Mouse (Mus musculus): ENCODE measurements at regions not wholly inside any gene's neighbourhood (a gene's known extent, or its start where the extent isn't known, plus 50 kb on each side); places are given as distances from the start of the nearest gene placed in this dataset.

DNA sequence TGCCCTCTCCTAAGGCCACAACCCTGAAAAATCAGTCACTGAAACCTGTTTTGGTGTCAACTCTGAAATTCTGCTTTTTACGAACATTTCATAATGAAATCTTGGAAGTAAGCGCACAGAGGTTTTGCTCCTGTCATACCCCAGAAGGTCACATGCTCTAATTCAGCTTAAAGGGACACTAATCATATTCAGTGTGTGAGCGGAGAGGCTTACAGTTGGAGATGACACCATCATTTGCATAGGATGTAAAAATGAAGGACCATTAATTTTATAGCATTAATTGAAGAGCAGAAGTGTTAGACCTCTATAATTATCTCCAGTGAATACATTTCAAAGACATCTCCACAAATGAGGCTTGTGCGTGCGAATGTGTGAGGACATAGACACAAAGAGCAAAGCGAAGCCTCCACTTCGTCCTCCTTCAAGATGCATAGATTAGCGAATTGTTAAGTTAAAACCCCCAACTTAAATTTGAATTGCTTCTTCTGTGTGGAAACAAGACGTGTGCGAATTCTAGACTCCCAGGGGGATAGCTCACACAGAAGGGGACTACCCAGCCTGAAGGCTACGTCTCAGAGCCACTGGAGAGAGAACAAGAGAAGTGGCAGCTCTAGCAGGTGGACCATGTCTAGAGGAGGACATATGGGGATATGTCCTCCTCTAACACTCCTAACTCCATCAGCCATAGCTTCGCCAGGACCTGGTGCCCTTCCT is 479.0 kb upstream of the Kif2a start:
- ATAC-seq (ENCODE audit: low read depth): peak; percentile 58; the same call in 1 of the 2 replicates
- no peaks in the 10 kb centered on the region for H3K9me3 ChIP-seq (ENCODE audit: control insufficient read depth, low read length)
- H3K4me2 ChIP-seq (ENCODE audit: low read depth, low read length): no peak overlapping the region
- no peaks in the 10 kb centered on the region for H3K27me3 ChIP-seq (ENCODE audit: control insufficient read depth, insufficient read depth, low read length)
- H3K9ac ChIP-seq (replicated peaks; ENCODE audit: low read depth, low read length): no peak overlapping the region
- 58% methylated on average over 12 of the region's 12 CpGs for WGBS
- no peak overlapping the region for H3K4me3 ChIP-seq (ENCODE audit: low read depth, low read length)
- H3K36me3 ChIP-seq (ENCODE audit: control insufficient read depth, insufficient read depth, low read length): no peaks in the 10 kb centered on the region
- H3K27ac ChIP-seq (ENCODE audit: low read depth, low read length): peak overlapping the region; percentile 39; the same call in 1 of the 2 replicates
- H3K4me1 ChIP-seq (ENCODE audit: control insufficient read depth, insufficient read depth, low read length): peaks cover 8% of the 10 kb centered on the region

DNA sequence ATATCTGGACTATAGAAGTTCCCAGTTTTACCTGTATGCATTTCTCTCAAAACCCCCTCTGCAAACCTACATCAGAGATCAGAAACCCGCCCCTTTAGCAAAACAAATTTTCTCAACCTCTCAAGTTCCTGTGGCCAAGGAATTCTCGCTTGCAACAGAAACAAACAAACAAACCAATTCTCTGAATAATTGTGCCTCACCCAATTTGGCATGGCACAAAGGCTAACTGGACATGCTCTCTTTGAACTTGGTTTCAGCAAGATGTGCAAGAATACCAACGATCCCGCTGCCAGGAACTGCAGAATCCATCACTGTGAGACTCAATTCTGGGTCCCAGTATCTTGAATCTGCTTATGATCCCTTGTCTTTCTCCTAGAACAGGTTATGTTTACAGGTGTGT is 477.4 kb upstream of the Kif2a start:
- no peak for ATAC-seq (ENCODE audit: low read depth)
- Histone ChIP-seq H3K4me3 (ENCODE audit: low read depth, low read length) (no peak overlapping the region), H3K9ac (replicated peaks; ENCODE audit: low read depth, low read length) (no peak overlapping the region), H3K36me3 (ENCODE audit: control insufficient read depth, insufficient read depth, low read length) (no peaks in the 10 kb centered on the region), H3K27me3 (ENCODE audit: control insufficient read depth, insufficient read depth, low read length) (no peaks in the 10 kb centered on the region), H3K27ac (ENCODE audit: low read depth, low read length) (no peak overlapping the region), H3K9me3 (ENCODE audit: control insufficient read depth, low read length) (no peaks in the 10 kb centered on the region), H3K4me1 (ENCODE audit: control insufficient read depth, insufficient read depth, low read length) (peaks cover 8% of the 10 kb centered on the region), H3K4me2 (ENCODE audit: low read depth, low read length) (no peak overlapping the region)
- WGBS: 83% methylated on average over 4 of the region's 4 CpGs

DNA sequence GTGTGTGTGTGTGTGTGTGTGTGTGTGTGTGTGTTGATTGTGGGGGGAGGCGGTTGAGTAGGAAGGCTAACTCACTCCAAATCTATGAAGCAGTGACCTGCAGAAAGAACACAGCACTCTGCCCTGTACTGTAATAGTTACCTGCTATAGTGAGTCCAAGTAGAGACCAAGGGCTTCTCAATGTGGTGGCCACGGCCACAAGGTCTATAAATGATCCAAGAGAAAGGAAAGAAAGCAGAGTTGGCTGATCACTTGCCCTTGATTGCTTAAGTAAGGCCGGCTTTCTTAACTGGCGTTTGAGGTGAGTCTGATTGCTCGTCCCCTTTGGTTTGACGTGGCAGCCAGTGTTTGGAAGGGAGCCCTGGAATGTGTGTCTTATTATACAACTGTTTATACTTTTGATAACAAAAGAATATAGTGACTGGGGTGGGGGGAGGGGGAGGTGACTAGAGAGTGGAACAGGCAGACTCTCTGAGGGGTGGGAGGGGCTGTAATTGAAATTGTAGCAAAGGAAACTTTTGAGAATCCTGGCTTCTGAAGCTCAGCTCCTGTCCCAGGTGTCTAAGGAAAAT is 473.3 kb upstream of the Kif2a start:
- no peak for ATAC-seq (ENCODE audit: low read depth)
- H3K27ac ChIP-seq (ENCODE audit: low read depth, low read length): no peak overlapping the region
- 61% methylated on average over 6 of the region's 6 CpGs for WGBS

DNA sequence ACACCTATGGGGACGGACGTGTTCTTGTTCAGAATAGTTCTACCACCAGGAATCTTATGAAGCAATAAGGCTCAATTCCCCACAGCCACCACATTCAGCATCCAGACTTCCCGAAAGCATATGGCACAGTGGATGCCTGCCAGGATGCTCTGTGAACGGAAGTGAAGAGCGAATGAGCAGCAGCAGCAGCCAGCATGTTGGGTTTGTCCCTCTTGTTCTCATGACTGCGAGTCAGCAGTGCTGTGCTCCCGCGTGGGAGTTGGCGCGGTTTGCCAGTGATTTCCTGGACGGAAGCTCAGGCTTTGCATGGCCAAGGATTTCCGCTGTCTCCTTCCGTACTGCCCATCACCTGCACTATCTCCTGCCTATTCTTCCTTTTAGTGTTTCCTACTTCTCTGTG is 471.8 kb upstream of the Kif2a start:
- H3K4me3 ChIP-seq (ENCODE audit: low read depth, low read length): no peak overlapping the region
- 77% methylated on average over 13 of the region's 13 CpGs for WGBS
- no peaks in the 10 kb centered on the region for H3K9me3 ChIP-seq (ENCODE audit: control insufficient read depth, low read length)
- H3K36me3 ChIP-seq (ENCODE audit: control insufficient read depth, insufficient read depth, low read length): no peaks in the 10 kb centered on the region
- no peaks in the 10 kb centered on the region for H3K4me1 ChIP-seq (ENCODE audit: control insufficient read depth, insufficient read depth, low read length)
- 0 out of 2 replicates have a peak, but pooled peaks have one; percentile 54 for ATAC-seq (ENCODE audit: low read depth)
- H3K4me2 ChIP-seq (ENCODE audit: low read depth, low read length): no peak overlapping the region
- H3K27ac ChIP-seq (ENCODE audit: low read depth, low read length): no peak overlapping the region
- H3K27me3 ChIP-seq (ENCODE audit: control insufficient read depth, insufficient read depth, low read length): no peaks in the 10 kb centered on the region
- H3K9ac ChIP-seq (replicated peaks; ENCODE audit: low read depth, low read length): no peak overlapping the region

More for the DNA sequence above, 473.3 kb upstream of the Kif2a start:
- H3K27me3 ChIP-seq (ENCODE audit: control insufficient read depth, insufficient read depth, low read length): no peaks in the 10 kb centered on the region
- no peaks in the 10 kb centered on the region for H3K36me3 ChIP-seq (ENCODE audit: control insufficient read depth, insufficient read depth, low read length)
- no peak overlapping the region for H3K9ac ChIP-seq (replicated peaks; ENCODE audit: low read depth, low read length)
- no peaks in the 10 kb centered on the region for H3K4me1 ChIP-seq (ENCODE audit: control insufficient read depth, insufficient read depth, low read length)
- H3K4me2 ChIP-seq (ENCODE audit: low read depth, low read length): no peak overlapping the region
- H3K9me3 ChIP-seq (ENCODE audit: control insufficient read depth, low read length): no peaks in the 10 kb centered on the region
- H3K4me3 ChIP-seq (ENCODE audit: low read depth, low read length): no peak overlapping the region

DNA sequence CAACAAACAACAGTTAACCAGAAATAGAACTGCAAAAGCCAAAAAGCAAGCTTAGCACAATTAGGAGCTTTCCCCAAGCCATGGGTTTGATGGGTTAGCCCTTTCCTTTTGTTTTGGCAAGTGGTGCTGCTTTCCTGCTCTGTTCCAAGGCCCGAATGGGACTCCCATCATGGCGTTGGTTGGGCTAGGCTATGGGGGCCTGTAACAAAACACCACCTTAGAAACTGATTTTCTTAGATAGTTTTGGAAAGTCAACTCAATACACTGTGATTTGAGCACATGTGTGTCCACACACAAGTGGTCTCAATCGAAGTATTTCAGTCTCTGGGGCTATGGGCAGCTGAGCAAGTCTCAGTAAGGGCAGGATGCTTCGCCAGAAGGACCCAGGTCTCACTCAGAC is 470.5 kb upstream of the Kif2a start:
- no peaks in the 10 kb centered on the region for H3K9me3 ChIP-seq (ENCODE audit: control insufficient read depth, low read length)
- no peaks in the 10 kb centered on the region for H3K36me3 ChIP-seq (ENCODE audit: control insufficient read depth, insufficient read depth, low read length)
- H3K9ac ChIP-seq (replicated peaks; ENCODE audit: low read depth, low read length): no peak overlapping the region
- H3K27me3 ChIP-seq (ENCODE audit: control insufficient read depth, insufficient read depth, low read length): no peaks in the 10 kb centered on the region
- ATAC-seq (ENCODE audit: low read depth): no peak
- no peaks in the 10 kb centered on the region for H3K4me1 ChIP-seq (ENCODE audit: control insufficient read depth, insufficient read depth, low read length)
- no peak overlapping the region for H3K4me2 ChIP-seq (ENCODE audit: low read depth, low read length)
- 93% methylated on average over 4 of the region's 4 CpGs for WGBS
- no peak overlapping the region for H3K27ac ChIP-seq (ENCODE audit: low read depth, low read length)
- H3K4me3 ChIP-seq (ENCODE audit: low read depth, low read length): no peak overlapping the region

DNA sequence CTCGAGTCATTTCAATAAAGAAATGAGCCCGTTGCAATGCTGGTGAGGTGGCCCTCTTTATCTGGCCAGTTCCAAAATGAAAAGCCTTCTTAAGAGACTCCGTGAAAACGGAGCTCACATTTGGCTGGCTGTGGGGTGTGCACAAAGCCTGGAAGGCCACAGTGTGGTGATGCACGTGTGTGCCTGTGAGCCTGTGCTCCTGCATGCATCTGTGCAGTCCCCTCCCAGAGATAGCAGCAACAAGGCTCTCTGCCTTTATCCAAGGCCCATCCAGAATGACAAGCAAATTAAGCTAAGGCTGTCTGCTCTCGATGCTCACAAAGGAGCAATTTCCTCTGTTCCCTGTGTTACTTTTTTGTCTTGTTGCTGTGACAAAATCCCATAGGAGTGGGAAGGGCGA is 469.5 kb upstream of the Kif2a start:
- Histone ChIP-seq H3K4me1 (ENCODE audit: control insufficient read depth, insufficient read depth, low read length) (no peaks in the 10 kb centered on the region), H3K9ac (replicated peaks; ENCODE audit: low read depth, low read length) (no peak overlapping the region), H3K36me3 (ENCODE audit: control insufficient read depth, insufficient read depth, low read length) (no peaks in the 10 kb centered on the region), H3K27ac (ENCODE audit: low read depth, low read length) (no peak overlapping the region), H3K4me2 (ENCODE audit: low read depth, low read length) (no peak overlapping the region), H3K4me3 (ENCODE audit: low read depth, low read length) (no peak overlapping the region), H3K9me3 (ENCODE audit: control insufficient read depth, low read length) (no peaks in the 10 kb centered on the region), H3K27me3 (ENCODE audit: control insufficient read depth, insufficient read depth, low read length) (no peaks in the 10 kb centered on the region)
- WGBS: 42% methylated on average over 7 of the region's 7 CpGs
- ATAC-seq (ENCODE audit: low read depth): no peak

DNA sequence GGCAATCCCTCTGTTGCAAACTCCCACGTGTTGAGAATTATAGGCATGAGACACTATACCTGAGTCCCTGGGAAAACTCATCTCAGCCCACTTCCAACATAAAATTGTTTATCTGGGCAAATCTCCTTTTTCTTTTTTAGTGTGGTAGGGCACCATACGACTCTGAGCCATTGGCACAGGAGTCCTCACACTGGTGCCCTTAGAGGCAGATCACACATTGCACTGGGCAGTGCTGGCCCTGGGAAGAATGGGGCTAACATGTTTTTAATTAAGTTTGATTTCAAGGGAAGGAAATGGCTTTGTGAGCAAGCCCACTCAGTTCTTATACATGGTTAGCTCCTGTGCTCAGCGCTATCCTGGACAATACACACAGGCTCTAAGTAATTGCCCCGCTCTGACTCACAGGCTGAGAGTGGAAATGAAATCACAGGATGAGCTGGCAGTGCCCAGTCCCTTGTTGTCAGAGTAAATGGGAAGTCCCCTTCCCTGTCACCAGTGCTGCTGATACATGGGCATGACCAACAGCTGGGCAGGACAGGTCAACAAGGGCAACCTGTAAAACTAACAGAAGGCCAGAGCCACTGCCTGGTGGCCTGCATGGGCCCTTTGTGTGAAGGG is 463.6 kb upstream of the Kif2a start:
- Histone ChIP-seq H3K36me3 (ENCODE audit: control insufficient read depth, insufficient read depth, low read length) (no peaks in the 10 kb centered on the region), H3K9ac (replicated peaks; ENCODE audit: low read depth, low read length) (no peak overlapping the region), H3K4me2 (ENCODE audit: low read depth, low read length) (no peak overlapping the region), H3K9me3 (ENCODE audit: control insufficient read depth, low read length) (no peaks in the 10 kb centered on the region), H3K27ac (ENCODE audit: low read depth, low read length) (no peak overlapping the region), H3K4me1 (ENCODE audit: control insufficient read depth, insufficient read depth, low read length) (peaks cover 6% of the 10 kb centered on the region; the same call in 1 of the 2 replicates), H3K4me3 (ENCODE audit: low read depth, low read length) (no peak overlapping the region), H3K27me3 (ENCODE audit: control insufficient read depth, insufficient read depth, low read length) (no peaks in the 10 kb centered on the region)
- no peak for ATAC-seq (ENCODE audit: low read depth)
- 74% methylated on average over 4 of the region's 4 CpGs for WGBS

DNA sequence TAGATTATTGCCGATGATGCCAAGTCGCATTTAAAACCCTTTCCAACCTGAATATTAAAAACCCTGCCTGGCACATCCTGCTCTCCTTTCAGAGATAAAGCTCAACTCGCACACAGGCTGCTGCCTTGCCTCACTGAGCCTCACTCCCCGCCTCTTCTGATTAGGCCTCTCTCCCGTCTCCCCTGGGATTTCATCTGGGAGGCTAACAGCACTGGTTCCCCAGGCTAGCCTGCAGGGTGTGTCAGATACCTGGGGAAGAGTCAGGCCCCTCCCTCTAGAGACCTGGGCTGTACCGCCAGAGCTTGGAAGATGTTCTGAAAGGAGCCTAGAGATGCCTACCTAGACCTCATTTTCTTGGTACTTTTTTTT is 462.7 kb upstream of the Kif2a start:
- peak; percentile 26; the same call in 1 of the 2 replicates for ATAC-seq (ENCODE audit: low read depth)

DNA sequence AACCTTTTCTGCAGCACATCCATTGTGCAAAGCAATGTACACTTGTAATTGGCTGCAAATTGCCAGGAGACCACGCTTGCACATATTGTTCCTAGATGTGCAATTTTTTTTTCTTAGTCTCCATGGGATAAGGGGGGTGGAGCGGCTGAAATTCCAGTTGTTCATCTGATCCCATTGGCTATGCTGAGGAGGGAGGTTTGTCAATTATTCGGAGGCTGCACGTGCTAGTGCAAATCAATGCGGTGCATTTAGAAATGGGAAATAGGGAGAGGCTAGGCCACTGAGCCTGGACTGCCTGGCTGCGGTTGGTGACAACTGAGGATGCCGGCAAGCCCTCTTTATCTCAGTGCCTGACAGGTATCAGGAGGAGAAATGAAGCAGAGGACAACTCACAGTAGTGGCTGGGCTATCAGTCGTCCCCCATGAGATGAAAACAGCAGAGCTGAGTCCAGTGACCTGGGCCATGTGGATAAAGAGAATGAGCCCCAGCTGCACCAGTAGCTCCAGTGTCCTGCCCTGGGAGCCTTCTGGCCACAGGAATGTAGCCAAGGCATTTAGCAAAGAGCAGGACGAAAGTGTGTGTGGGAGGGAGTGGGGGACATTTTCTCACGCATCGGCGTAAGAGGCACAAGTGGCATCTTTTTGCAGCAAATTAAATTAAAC is 462.2 kb upstream of the Kif2a start:
- no peak overlapping the region for H3K27ac ChIP-seq (ENCODE audit: low read depth, low read length)
- H3K4me2 ChIP-seq (ENCODE audit: low read depth, low read length): no peak overlapping the region
- no peak overlapping the region for H3K4me3 ChIP-seq (ENCODE audit: low read depth, low read length)
- H3K27me3 ChIP-seq (ENCODE audit: control insufficient read depth, insufficient read depth, low read length): no peaks in the 10 kb centered on the region
- 30% methylated on average over 12 of the region's 12 CpGs for WGBS
- H3K36me3 ChIP-seq (ENCODE audit: control insufficient read depth, insufficient read depth, low read length): no peaks in the 10 kb centered on the region
- no peak overlapping the region for H3K9ac ChIP-seq (replicated peaks; ENCODE audit: low read depth, low read length)
- H3K9me3 ChIP-seq (ENCODE audit: control insufficient read depth, low read length): no peaks in the 10 kb centered on the region
- peak; percentile 87 for ATAC-seq (ENCODE audit: low read depth)
- H3K4me1 ChIP-seq (ENCODE audit: control insufficient read depth, insufficient read depth, low read length): peaks cover 6% of the 10 kb centered on the region; the same call in 1 of the 2 replicates

More for the DNA sequence above, 462.7 kb upstream of the Kif2a start:
- Histone ChIP-seq H3K4me1 (ENCODE audit: control insufficient read depth, insufficient read depth, low read length) (peaks cover 6% of the 10 kb centered on the region; the same call in 1 of the 2 replicates), H3K4me3 (ENCODE audit: low read depth, low read length) (no peak overlapping the region), H3K9me3 (ENCODE audit: control insufficient read depth, low read length) (no peaks in the 10 kb centered on the region), H3K27me3 (ENCODE audit: control insufficient read depth, insufficient read depth, low read length) (no peaks in the 10 kb centered on the region), H3K9ac (replicated peaks; ENCODE audit: low read depth, low read length) (no peak overlapping the region), H3K27ac (ENCODE audit: low read depth, low read length) (no peak overlapping the region), H3K4me2 (ENCODE audit: low read depth, low read length) (no peak overlapping the region), H3K36me3 (ENCODE audit: control insufficient read depth, insufficient read depth, low read length) (no peaks in the 10 kb centered on the region)
- WGBS: 28% methylated on average over 6 of the region's 6 CpGs

Data from neural tube, embryonic 14.5 days (tissue).